7 mouse cellular contexts compared by ENCODE assay signal in the genomic region with DNA sequence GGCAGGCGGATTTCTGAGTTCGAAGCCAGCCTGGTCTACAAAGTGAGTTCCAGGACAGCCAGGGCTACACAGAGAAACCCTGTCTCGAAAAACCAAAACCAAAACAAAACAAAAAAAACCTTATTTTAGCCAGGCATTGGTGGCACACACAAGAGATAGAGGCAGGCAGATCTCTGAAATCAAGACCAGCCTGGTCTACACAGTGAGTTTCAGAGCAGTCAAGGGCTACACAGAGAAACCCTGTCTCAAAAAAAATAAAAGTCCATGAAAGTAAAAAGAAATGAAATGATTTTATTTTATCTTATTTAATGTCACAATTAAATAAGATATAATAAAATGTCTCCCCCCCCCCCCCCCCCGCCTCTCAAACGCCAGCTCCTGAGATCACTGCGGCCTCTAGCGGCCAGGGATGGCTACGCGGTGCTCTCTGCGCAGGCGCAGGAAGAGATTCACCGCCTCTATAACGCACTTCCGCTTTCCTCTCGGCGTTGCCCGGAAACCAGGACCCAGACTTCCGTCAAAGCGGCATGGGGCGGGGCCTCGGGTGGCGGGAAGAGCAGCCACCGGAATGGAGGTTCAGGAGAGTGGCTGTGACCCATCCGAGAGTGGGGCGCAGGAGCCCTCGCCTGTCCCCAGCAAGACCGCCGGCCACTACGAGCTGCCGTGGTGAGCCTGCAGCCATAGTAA. TPM values are rescaled to one million over a fixed set of nuclear protein-coding genes. Genes with fewer than 3 reads are reported as not detected.
DNase-seq lines count a peak whose midpoint lies in the region; ATAC-seq and TF ChIP-seq lines count a peak whose summit lies in the region.

No protein-coding gene starts in this region.

- no peaks in the 10 kb centered on the region for H3K27me3 ChIP-seq in intestine, postnatal 0 days (replicated peaks; ENCODE audit: control insufficient read depth, insufficient read depth, low read length)
- H3K27me3 ChIP-seq in midbrain, embryonic 12.5 days, result no peaks in the 10 kb centered on the region
- H3K27me3 ChIP-seq in small intestine, adult 2 months (ENCODE audit: control insufficient read depth, insufficient read depth, low read length), result no peaks in the 10 kb centered on the region

- WGBS in intestine, postnatal 0 days, result 7% methylated on average over 30 of the region's 30 CpGs
- 8% methylated on average over 29 of the region's 30 CpGs for WGBS in midbrain, embryonic 12.5 days
- WGBS in small intestine, adult 2 months, result 7% methylated on average over 28 of the region's 30 CpGs

- peak overlapping the region; percentile 59 for H3K9ac ChIP-seq in intestine, postnatal 0 days (ENCODE audit: low read depth, low read length)
- H3K9ac ChIP-seq in midbrain, embryonic 12.5 days (replicated peaks), result peak overlapping the region; percentile 84

- ATAC-seq in intestine, postnatal 0 days, result peak; percentile 93
- ATAC-seq in midbrain, embryonic 12.5 days (ENCODE audit: low FRiP score, low read depth), result peak; percentile 91

- intact Hi-C loops in left cerebral cortex, postnatal 4 days (cut with DNase I), result loop anchor here (5.0 to 10.0 kb wide), 2 partner anchors 90 to 188 kb away; no protein-coding TSS in a partner anchor

- peak overlapping the region; percentile 79 for H3K4me2 ChIP-seq in intestine, postnatal 0 days (replicated peaks; ENCODE audit: low read depth)
- peak overlapping the region; percentile 86 for H3K4me2 ChIP-seq in midbrain, embryonic 12.5 days (replicated peaks)

- peak overlapping the region; percentile 15; the same call in 1 of the 2 replicates for H3K27ac ChIP-seq in intestine, postnatal 0 days (ENCODE audit: low read depth, low read length)
- H3K27ac ChIP-seq in midbrain, embryonic 12.5 days (replicated peaks), result no peak overlapping the region
- peak overlapping the region; percentile 26; the same call in 1 of the 2 replicates for H3K27ac ChIP-seq in small intestine, adult 2 months (ENCODE audit: insufficient read depth, low read depth, low read length)

- no peaks in the 10 kb centered on the region for H3K4me1 ChIP-seq in intestine, postnatal 0 days (replicated peaks; ENCODE audit: control insufficient read depth, insufficient read depth, low read length)
- H3K4me1 ChIP-seq in midbrain, embryonic 12.5 days, result peaks cover 14% of the 10 kb centered on the region
- H3K4me1 ChIP-seq in small intestine, adult 2 months (ENCODE audit: control insufficient read depth, insufficient read depth, insufficient read length, low read length), result peaks cover 5% of the 10 kb centered on the region; the same call in 1 of the 2 replicates

- TF ChIP-seq POLR2A in small intestine, adult 2 months (IDR thresholded peaks at IDR 0.05; ENCODE audit: low read depth, low read length), result peak; percentile 49

- H3K9me3 ChIP-seq in intestine, postnatal 0 days (ENCODE audit: control insufficient read depth), result no peaks in the 10 kb centered on the region
- H3K9me3 ChIP-seq in midbrain, embryonic 12.5 days, result no peaks in the 10 kb centered on the region

- peak overlapping the region; percentile 82 for H3K4me3 ChIP-seq in intestine, postnatal 0 days (ENCODE audit: low read depth, low read length)
- H3K4me3 ChIP-seq in midbrain, embryonic 12.5 days, result peak overlapping the region; percentile 92
- peak overlapping the region; percentile 88 for H3K4me3 ChIP-seq in small intestine, adult 2 months (ENCODE audit: low read depth, low read length)

- peak; percentile 82 for TF ChIP-seq CTCF in intestine, postnatal 0 days (IDR thresholded peaks at IDR 0.05; ENCODE audit: low read depth)
- peak; percentile 81 for TF ChIP-seq CTCF in small intestine, adult 2 months (IDR thresholded peaks at IDR 0.05; ENCODE audit: extremely low read depth, insufficient read length, insufficient replicate concordance, low read depth, low read length)

- H3K36me3 ChIP-seq in intestine, postnatal 0 days (ENCODE audit: control insufficient read depth, insufficient read depth), result peaks cover 9% of the 10 kb centered on the region; the same call in 1 of the 2 replicates
- H3K36me3 ChIP-seq in midbrain, embryonic 12.5 days, result peaks cover 15% of the 10 kb centered on the region
- H3K36me3 ChIP-seq in small intestine, adult 2 months (ENCODE audit: control insufficient read depth, insufficient read depth, low read length), result peaks cover 5% of the 10 kb centered on the region; the same call in 1 of the 2 replicates

- peak; percentile 97 for DNase-seq in adrenal gland, adult 2 months
- peak; percentile 94 for DNase-seq in embryo, embryonic 11.5 days (ENCODE audit: low read depth, low spot score)
- peak; percentile 95 to 96 for DNase-seq in gastrocnemius, postnatal 4 days (ENCODE audit: low spot score in 2 of 2)
- peak; percentile 97 for DNase-seq in left cerebral cortex, postnatal 4 days

RNA-seq across cellular contexts. Expression of gene Rfc2, which starts 1.2 kb away (rescaled TPM):
- total RNA-seq in adrenal gland, adult 2 months (2021), result 10 to 100 TPM; 40.0 to 48.4 TPM
- polyA plus RNA-seq in adrenal gland, adult 2 months (2012; rRNA removed), result 25.2 and 29.5 TPM in 2 replicates
- total RNA-seq in gastrocnemius, postnatal 4 days (2021), result 10 to 100 TPM; 42.6 to 45.0 TPM
- 88.6 and 93.2 TPM in 2 replicates for polyA plus RNA-seq in intestine, postnatal 0 days (2015; fragmentation: Nextera tagmentation; extraction: Ambion mirVana)
- total RNA-seq in left cerebral cortex, postnatal 4 days (2021), result 10 to 100 TPM; 81.7 to 92.8 TPM
- polyA plus RNA-seq in midbrain, embryonic 12.5 days (2016; fragmentation: Nextera tagmentation; extraction: Ambion mirVana), result 264 and 268 TPM in 2 replicates
- 15.1 and 35.4 TPM in 2 replicates for polyA plus RNA-seq in small intestine, adult 2 months (2012; rRNA removed)

RNA-seq across cellular contexts. Expression of gene Syna, which starts 22.4 kb away (rescaled TPM):
- total RNA-seq in adrenal gland, adult 2 months (2021), result not detected
- 0.04 TPM in 1 of 2 replicates, not detected in the other for polyA plus RNA-seq in adrenal gland, adult 2 months (2012; rRNA removed)
- not detected for total RNA-seq in gastrocnemius, postnatal 4 days (2021)
- polyA plus RNA-seq in intestine, postnatal 0 days (2015; fragmentation: Nextera tagmentation; extraction: Ambion mirVana), result 0.13 and 0.25 TPM in 2 replicates
- total RNA-seq in left cerebral cortex, postnatal 4 days (2021), result not detected
- 0.13 and 0.29 TPM in 2 replicates for polyA plus RNA-seq in midbrain, embryonic 12.5 days (2016; fragmentation: Nextera tagmentation; extraction: Ambion mirVana)
- 1.6 and 3.1 TPM in 2 replicates for polyA plus RNA-seq in small intestine, adult 2 months (2012; rRNA removed)

RNA-seq across cellular contexts. Expression of gene Clip2, which starts 30.1 kb away (rescaled TPM):
- 10 to 100 TPM; 13.3 to 21.5 TPM for total RNA-seq in adrenal gland, adult 2 months (2021)
- 15.1 and 16.8 TPM in 2 replicates for polyA plus RNA-seq in adrenal gland, adult 2 months (2012; rRNA removed)
- 10 to 100 TPM; 15.8 to 17.6 TPM for total RNA-seq in gastrocnemius, postnatal 4 days (2021)
- polyA plus RNA-seq in intestine, postnatal 0 days (2015; fragmentation: Nextera tagmentation; extraction: Ambion mirVana), result 2.6 and 3.1 TPM in 2 replicates
- 100 to 1,000 TPM; 172 to 179 TPM for total RNA-seq in left cerebral cortex, postnatal 4 days (2021)
- 11.4 and 11.9 TPM in 2 replicates for polyA plus RNA-seq in midbrain, embryonic 12.5 days (2016; fragmentation: Nextera tagmentation; extraction: Ambion mirVana)
- polyA plus RNA-seq in small intestine, adult 2 months (2012; rRNA removed), result 24.0 and 43.4 TPM in 2 replicates

RNA-seq across cellular contexts. Expression of gene Lat2, which starts 32.5 kb away (rescaled TPM):
- 1 to 10 TPM; 2.8 to 6.3 TPM for total RNA-seq in adrenal gland, adult 2 months (2021)
- 1.9 and 2.7 TPM in 2 replicates for polyA plus RNA-seq in adrenal gland, adult 2 months (2012; rRNA removed)
- 1 to 10 TPM; 4.5 to 6.3 TPM for total RNA-seq in gastrocnemius, postnatal 4 days (2021)
- polyA plus RNA-seq in intestine, postnatal 0 days (2015; fragmentation: Nextera tagmentation; extraction: Ambion mirVana), result 1.3 and 1.4 TPM in 2 replicates
- total RNA-seq in left cerebral cortex, postnatal 4 days (2021), result 1 to 10 TPM; 4.4 to 5.6 TPM
- 3.4 and 3.6 TPM in 2 replicates for polyA plus RNA-seq in midbrain, embryonic 12.5 days (2016; fragmentation: Nextera tagmentation; extraction: Ambion mirVana)
- 4.0 and 6.9 TPM in 2 replicates for polyA plus RNA-seq in small intestine, adult 2 months (2012; rRNA removed)

RNA-seq across cellular contexts. Expression of gene Eif4h, which starts 56.9 kb away (rescaled TPM):
- 100 to 1,000 TPM; 243 to 252 TPM for total RNA-seq in adrenal gland, adult 2 months (2021)
- polyA plus RNA-seq in adrenal gland, adult 2 months (2012; rRNA removed), result 186 and 212 TPM in 2 replicates
- total RNA-seq in gastrocnemius, postnatal 4 days (2021), result 100 to 1,000 TPM; 208 to 209 TPM
- polyA plus RNA-seq in intestine, postnatal 0 days (2015; fragmentation: Nextera tagmentation; extraction: Ambion mirVana), result 217 and 232 TPM in 2 replicates
- 100 to 1,000 TPM; 285 to 287 TPM for total RNA-seq in left cerebral cortex, postnatal 4 days (2021)
- 441 and 455 TPM in 2 replicates for polyA plus RNA-seq in midbrain, embryonic 12.5 days (2016; fragmentation: Nextera tagmentation; extraction: Ambion mirVana)
- polyA plus RNA-seq in small intestine, adult 2 months (2012; rRNA removed), result 99.4 and 256 TPM in 2 replicates
